Mouse (Mus musculus): ENCODE results near the gene Gmps. TPM values are rescaled to one million over a fixed set of nuclear protein-coding genes. Genes with fewer than 3 reads are reported as not detected.

Gene Gmps
- 10 to 100 TPM; 24.1 to 32.2 (median 28.0) TPM for total RNA-seq (2022)

DNA sequence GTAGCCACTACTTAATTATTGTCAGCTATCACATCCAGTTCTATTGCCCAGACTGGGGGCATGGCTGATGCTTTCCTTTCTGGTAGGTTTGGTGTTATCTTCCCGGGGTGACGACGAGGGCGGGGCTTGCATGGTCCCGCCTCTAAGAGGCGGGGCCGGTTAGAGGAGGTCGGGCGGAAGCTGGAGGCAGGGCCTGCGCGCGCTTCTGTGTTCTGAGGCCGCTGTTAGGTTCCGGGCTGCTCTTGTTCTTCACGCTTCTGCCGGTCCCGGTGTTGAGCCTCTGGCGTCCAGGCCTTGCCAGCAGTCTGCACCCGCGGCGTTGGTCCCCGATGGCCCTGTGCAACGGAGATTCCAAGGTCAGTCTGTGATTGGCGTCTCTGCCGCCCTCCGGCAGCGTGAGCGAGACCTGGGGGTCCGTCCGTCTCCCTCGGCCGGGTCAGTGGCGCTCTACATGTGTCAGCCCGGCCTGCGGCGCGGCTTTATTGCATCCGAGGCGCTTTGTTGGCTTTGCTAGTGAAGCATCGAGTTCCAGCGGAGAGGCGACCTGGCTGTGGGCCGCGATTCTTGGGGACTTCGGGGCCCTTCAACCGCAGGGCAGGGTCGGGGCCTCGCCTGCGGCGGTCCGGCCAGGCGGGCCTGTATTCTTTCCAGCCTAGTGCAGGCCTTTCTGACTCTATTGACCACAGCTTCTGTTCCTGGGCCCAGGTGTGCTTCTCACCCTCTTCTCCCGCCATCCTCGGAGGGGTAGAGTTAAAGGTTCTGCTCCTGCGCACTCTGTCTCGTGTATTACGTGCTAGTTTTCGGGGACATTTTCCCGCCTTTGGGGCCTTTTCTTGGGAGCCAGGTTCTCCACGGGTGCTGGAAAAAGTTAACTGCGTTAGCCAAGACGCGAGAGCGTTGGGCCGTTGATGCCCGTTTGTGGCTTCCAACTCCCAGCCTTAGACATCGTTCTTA, at the start of gene Gmps:
Gene Gmps, plus strand, starts transcription at position 152 of the 954 bp plus-strand sequence.
- DNase-seq (ENCODE audit: low spot score), result peak; percentile 92

DNA sequence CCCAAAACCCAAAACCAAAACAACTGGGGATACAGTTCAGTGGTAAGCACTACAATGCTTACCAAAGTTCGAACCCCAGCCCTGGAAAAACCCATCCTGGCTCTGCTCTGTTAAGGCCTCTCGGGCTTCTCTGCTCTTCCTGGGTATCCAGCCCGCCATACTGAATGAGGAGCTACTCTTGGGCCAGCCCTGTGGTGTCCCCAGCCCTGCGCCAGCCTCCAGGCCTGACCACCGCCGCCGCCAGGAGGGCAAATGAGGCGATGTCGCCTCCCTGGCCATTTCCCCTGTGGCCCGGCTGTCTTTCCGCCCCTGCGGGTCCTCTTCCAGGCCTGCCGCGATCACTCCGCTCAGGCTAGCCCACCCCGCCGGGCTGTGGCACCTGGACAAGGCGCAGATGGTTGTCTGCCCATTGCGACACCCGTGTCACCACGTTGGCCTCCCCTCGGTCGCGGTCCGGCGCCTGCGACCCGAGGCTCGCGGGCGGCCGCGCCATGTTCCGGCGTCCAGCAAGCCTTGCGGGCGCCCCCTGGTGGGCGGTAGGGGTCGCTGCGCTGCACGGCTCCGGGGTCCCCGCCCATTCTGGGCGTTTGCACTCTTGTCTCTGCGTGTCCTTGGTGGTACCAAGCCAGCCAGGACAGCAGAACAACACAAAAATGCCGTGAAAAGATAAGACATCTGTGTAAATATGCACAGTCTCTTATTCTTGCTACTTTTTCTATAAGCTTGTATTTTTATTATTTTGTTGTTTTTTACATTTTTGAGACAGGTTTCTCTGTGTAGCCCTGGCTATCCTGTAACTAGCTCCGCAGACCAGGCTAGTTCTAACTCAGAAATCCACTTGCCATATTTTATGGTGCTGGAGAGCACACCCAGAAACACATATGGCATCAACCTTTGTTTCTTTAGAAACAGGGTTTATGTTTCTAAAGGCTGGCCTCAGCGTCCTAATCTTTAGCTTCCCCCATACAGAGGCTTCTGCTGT, 46.7 kb upstream of the Gmps start, which contains the start of gene E130311K13Rik:
Gene E130311K13Rik, minus strand, starts transcription at position 595 of the 982 bp plus-strand sequence.
- DNase-seq (ENCODE audit: low spot score), result peak; percentile 87

DNA sequence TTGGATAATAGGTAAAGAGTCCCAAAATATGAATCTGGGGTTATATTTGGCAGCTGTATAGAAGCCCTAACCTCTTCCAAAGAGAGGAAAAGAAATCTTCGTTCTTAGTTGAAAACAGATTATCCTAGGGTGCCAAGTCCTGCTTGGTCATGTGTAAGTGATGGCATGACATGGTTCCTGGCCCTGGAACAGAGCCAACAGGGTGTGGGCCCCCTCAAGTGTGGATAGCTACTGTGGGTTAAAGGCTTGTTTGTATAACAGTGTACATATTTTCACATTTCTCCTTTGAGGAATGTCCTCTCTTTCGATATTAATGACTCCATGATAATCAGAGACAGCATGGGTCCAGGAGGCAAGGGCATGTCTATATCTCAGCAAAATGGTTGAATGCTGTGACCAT, 37.0 kb upstream of the Gmps start:
- no peak for DNase-seq (ENCODE audit: low spot score)

DNA sequence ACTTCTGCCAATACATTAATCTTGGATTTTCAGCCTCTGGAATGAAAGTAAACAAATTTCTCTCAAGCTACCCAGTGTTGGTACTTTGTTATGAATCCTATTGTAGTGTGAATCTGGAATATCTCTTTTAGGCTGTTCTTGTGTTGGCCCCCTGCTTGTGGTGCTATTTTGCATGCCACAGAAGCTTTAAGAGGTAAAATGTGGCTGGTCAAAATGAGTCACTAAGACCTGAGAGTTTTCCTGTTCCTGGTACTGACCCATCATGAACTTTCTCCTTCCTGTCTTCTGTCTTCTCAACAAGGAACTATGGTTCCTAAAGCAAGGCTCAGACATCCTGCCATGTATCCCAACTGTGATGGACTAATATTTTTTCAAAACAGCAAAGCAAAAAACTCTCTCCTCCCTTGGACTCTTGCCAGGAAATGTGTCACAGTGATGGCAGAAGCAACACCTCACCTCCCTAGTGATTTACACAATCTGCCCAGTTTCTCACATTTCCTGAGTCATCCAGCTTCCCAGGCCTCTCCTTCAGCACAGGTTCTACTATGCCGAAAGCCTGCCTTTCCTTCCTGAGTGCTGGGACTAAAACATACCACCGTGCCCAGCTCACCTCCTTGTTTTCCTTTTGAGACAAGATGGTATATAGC, 34.6 kb upstream of the Gmps start:
- no peak for DNase-seq (ENCODE audit: low spot score)

DNA sequence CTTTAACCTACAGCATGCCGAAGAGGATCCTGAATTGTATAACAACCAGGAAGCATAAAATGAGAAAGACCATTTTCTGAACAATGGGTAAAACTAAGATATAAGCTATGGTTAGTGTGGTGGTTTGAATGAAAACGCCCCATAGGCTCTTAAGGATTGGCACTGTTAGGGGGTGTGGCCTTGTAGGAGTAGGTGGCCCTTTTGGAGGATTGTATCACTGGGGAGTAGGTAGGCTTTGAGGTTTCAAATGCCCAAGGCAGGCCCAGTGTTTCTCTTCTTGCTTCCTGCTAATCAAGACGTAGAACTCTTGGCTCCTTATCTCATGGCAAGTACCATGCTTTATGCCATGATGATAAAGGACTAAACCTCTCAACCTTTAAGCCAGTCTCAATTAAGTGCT, 26.1 kb upstream of the Gmps start:
- DNase-seq (ENCODE audit: low spot score), result no peak

DNA sequence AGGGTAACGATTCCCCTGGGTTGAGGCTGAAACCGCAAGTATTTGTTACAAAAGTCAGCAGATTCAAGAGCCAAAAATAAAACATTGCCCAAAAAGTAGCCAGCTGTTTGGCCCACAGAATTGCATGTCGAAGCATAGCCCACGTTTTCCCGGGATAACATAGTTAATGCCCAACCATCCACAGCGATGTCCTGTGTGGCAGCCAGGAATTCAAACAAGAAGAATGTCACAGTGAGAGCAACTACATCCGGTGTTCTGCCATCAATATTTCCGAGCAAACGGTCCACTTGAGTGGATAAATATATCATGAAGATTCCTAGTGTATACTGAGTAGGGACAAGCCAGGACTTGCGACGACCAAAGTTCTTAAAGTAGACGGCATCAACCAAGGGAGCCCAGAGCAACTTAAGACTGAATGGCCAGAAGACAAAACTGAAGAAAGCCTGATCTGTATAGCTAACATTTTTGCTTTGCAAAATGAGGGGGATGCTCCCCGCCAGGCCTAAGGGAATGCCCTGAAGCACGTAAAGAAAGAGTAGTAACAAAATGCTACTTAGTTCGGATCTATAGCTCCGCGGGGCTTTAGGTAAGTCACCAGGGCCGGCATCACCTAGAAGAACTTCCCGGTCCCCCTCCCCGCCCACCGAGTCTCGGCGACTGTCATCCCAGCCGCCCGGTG, 12.3 kb upstream of the Gmps start:
- no peak for DNase-seq (ENCODE audit: low spot score)

DNA sequence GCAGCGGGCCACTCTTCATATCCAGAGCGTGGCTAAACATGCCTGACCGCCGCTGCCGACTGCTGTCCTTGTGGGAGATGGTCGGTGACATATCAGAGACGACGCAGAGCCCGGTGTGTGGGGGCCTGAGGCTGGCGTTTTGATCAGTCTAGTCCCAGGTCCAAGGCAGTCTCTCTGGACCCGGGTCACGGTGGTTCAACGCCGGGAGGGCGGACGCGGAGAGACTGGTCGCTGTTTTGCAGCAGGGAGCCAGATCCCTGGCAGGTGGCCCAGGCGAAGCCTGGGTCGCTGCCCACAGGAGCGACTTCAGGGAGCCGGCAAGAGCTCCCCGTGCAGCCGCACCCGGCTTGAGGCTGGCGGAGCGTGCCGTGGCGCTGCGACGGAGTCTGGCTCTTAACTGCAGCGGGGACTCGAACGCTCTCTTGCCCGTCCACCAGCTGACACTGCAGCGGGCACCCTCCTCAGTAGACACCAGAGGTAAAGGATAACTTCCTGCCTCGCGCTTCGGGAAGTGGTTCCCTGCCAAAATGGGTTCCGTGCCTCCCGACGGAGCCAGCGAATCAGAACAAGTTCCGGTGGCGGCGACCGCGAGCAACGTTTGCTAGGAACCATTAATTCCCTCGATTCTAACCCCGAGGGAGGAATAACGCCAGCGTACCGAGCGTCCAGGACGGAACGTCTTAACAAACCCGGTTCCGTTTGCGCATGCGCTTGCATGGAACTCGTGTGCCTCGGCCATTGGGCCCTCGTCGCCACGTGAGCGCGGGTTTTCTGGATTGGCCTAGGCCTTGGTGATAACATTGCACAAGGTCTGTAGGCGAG, 11.6 kb upstream of the Gmps start, which contains the start of gene Slc33a1:
Gene Slc33a1, minus strand, starts transcription at position 669 of the 822 bp plus-strand sequence.
- peak; percentile 100 for DNase-seq (ENCODE audit: low spot score)

- DNase-seq (ENCODE audit: low spot score), result no peak
Measured at GRCm38 (mm10) chr3:63964922-63965249, 11.0 kb upstream of the Gmps start.

- no peak for DNase-seq (ENCODE audit: low spot score)
Measured at GRCm38 (mm10) chr3:63965929-63966328, 10.0 kb upstream of the Gmps start.

DNA sequence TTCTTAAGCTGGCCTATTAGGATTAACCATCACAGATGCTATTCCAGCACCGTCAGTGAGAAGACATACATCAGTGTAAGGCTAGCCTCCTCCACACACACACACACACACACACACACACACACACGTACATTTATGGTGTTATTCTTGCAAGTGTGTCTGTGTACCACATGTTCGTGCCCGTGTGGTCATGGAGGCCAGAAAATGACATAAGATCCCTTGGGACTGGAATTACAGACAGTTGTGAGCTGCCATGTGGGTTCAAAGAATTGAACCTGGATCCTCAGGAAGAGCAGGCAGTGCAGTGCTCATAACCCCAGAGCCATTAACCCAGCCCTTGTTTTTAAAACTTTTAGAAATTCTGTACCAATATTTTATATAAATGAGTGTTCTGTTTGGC, 2.0 kb downstream of the Gmps start:
- no peak for DNase-seq (ENCODE audit: low spot score)

DNA sequence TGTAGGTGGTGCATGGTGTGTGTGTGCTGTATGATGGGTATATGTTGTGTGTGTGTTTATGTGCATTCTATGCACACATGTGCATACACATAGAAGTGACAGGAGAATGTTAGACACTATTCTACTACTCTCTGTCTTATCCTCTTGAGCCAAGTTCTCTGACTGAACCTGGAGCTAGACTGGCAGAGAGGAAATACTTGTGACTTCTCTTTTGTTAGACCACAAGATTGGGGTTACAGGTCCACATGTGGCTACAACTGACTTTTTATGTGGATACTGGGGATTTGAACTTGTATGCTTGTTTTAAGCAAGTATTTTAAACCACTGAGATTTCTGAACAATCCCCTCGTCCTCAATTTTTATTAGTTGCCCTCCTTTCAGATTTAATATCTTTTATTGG, 10.8 kb downstream of the Gmps start:
- no peak for DNase-seq (ENCODE audit: low spot score)

DNA sequence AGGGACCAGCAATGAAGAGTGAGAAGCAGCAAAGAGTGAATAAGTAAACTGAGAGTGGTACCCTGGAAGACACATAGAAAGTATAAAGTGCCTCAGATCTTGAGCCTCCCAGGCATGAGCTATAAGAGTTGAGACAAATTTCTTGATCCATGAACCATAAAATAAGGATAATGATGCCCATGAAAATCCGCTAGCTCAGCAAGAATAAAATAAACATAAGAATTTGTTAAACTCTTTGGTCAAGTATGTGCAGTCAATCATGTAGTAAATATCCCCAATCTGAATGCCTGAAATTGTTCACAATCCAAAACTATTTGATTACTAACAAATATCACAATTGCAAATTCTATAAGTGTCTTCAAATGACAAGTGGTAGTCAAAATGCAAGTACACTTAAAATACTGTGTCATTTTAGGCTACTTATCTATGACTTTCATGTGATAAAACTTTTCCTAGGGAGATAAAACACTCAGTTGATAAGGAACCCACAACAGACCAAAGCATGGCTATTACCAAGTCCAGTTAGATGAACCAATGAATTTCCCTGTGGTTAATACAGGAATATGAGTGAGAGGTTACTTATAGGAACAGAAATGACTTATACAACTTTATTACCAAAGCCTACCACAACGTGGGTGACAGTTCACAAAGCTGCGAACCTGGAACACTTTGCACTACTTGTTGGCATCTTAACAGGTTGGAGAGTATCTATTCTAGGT, 13.0 kb downstream of the Gmps start:
- DNase-seq (ENCODE audit: low spot score), result no peak

- no peak for DNase-seq (ENCODE audit: low spot score)
Measured at GRCm38 (mm10) chr3:64021436-64021835, 45.5 kb downstream of the Gmps start.

DNA sequence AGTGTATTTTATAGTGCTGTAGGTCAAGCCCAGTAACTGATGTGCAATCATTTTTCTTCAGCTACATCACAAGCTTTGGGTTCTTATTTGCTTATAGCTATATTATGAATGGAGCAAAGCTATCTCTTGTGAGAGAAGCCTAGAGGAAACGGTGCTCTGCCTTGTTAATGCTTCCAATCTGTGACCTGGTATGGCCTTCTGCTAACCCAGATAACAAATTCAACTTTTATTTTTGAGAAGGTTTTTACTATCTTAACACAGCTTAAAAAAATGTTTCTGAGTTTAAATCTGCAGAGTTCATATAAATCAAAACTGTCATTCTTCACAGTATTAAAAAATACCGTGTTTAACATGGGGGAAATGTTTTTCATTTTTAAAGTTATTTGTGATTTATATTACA, 46.0 kb downstream of the Gmps start:
- no peak for DNase-seq (ENCODE audit: low spot score)

GRCm38 (mm10) chr3:64029846-64030245, 53.9 kb downstream of the Gmps start:
- DNase-seq (ENCODE audit: low spot score), result no peak

DNA sequence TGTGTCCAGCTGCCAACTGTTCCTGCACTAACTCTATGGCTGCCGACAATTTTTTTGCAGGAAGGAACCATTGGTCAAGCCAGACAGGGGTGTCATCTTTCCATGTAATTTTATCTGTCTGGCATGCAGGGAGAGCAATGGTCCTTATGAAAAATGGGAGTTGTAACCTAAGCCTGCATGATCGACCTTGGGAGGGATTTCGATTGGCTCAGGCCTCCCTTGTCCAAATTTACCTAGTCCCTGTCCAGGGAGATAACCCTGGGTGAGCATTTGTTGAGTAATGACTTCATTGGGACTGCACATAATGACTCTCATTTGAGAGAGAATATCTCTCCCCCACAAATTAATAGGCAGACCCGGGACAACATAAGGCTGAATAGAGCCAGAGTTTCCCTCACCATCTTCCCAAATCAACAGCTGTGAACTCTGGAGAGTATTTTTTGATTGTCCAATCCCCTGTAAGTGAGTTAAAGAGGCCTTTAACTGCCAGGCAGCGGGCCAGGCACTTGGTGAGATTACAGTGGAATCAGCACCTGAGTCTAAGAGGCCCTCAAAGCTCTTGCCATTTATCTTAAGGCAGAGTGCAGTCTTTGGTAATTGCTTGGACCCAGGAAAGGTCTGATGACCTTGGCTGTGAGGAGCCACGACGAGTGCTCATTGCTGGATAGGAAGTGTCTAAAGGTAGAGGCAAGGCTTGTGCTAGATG, 62.4 kb downstream of the Gmps start:
- DNase-seq (ENCODE audit: low spot score), result no peak

GRCm38 (mm10) chr3:64039818-64040784, 64.2 kb downstream of the Gmps start:
- DNase-seq (ENCODE audit: low spot score), result peak; percentile 82
